Mouse (Mus musculus) CD4-positive, CD25-positive, alpha-beta regulatory T cell, adult 4 months (primary cell): ENCODE data around the gene Pdzd7. TPM values are rescaled to one million over a fixed set of nuclear protein-coding genes. Genes with fewer than 3 reads are reported as not detected.
"Not testable (repeated sequence)": the region's sequence is repeated elsewhere in the genome, so short reads cannot be mapped to it uniquely, and the experiment has no call there.

Experiments
- ATAC-seq: one replicate; pipeline ENCODE4 v1.8.0; 2017
- polyA plus RNA-seq, 2 experiments: library from polyadenylated mRNA; unstranded; fragments of 100-300 nt; shearing (Covaris generic); gene quantifications; one replicate each; pipeline ENCODE4 v1.2.1; 2017

Pdzd7 gene
- polyA plus RNA-seq, 2 experiments from 2014 or later = not detected

DNA sequence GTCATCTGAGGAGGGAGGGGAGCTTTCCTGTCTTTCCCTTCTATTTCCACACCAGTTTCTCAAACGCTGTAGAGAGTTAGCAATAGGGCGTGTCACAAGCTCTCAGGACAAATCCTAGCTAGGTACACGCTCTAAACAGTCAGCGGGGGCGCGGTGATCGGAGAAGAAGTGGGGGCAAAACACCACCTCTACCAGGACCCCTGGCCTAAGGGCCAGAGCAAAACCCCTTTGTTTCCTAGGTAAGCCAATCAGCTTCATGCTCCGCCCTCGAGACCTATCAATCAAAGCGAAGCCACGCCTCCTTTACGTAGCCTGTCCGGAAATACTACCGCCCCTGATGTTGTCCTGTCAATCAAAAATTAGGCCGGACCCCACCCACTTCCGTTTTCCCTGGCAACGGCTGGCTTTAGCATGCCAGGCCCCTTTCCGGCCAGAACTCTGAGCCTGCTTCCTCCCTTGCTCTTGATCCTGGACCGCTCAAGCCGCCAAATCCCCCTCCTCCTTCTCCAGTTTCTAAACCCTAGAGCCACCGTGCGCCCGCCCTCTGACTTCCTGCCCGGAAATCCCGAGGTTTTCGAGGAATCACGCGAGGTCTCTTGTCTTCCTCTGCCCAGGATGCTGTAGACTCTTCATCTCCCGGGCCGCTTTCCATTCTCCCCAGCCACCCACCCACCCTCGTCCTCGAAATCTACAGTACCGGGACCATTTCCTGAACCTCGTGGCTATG, 12.8 kb upstream of the Pdzd7 start:
- peak; percentile 94 for ATAC-seq

DNA sequence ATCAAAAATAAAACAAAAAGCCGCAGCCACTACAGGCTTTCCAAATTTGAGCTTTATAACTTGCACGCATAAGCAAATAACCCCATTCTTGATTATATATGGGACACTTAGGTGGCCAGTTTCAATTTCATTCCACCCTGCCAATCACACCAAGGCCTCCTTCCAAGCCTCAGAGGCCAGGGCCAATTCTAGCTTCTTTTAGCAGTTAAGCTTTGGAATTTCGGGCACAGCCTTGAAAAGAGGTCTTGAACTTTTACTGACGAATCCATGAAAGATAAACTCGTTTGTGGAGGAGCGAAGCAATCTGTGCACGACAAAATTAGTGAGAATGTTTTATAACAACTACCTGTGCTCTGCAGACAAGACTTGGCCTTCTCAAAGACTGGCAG, 12.2 kb upstream of the Pdzd7 start:
- ATAC-seq = no peak

DNA sequence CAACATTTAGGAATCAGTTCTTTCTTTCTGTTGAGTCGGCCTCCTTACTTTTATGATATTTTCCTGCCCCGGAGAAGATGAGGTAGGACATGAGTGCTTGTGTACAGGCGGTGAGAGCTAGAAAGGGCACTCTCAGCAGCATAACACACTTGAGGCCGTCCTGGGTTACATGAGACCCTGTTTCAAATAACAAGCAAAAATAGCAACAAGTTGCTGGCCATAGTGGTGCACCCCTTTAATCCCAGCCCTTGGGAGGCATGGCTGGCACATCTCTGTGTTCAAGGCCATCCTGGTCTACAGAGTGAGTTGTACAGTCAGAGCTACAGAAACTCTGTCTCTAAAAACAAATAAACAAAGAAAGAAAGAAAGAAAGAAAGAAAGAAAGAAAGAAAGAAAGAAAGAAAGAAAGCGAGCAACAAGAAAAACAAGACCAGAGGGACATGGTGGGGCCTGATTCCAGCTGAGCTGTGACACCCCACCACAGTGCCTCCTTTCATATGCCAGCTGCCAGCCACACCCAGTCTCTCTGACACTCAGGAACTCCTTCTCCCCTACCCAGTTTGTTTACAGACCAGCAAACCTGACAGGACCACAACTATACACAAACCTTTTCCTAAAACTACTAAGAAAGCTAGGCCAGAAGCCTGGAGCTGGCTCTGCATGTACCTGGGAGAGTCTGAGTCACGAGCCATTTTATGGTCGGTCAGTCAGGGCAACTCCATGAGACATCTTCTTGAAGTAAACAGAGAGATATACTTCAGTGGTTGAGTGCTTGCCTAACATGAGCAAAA, 11.6 kb upstream of the Pdzd7 start:
- ATAC-seq = no peak

- ATAC-seq = peak; percentile 27
Observed at GRCm38 (mm10) chr19:45056364-45056763, 10.8 kb upstream of the Pdzd7 start.

DNA sequence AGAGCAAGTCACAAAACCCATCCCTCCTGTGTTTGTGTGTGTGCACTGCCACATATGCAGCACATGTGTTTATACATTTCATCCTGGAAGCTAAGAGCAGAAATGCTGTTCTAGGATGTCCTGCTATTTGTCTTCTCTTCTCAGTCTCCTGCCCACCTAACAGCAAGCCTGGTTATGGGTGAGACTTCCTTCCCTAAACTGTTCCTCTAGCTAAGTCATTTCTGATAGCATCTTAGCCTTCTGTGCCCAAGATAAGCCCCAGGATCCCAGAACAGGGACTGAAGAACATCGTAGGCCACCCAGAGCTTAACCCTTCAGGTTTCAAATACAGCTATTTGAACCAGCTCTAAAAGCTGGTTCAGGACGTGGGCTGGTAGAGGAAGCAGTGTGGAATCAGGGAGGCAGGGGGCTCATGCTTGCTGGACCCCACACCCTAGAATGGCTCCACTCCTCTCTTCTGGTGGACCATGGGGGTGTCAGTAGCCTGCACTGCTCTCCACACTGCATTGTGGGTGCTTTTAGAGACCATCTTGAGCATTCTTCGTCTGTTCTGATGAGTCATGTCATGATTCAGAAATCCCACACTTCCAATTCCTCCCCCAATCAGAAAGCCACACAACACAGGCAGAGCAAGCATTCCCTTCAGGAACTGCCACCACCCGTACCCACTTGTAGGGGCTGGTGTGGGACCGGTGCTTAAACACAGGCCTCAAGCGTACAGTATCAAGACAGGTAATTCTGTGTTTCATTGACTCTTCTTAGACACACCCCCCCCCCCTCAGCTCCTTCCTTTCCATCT, 9.6 kb upstream of the Pdzd7 start:
- no peak for ATAC-seq

GRCm38 (mm10) chr19:45053451-45053850, 7.9 kb upstream of the Pdzd7 start:
- ATAC-seq = no peak

GRCm38 (mm10) chr19:45049523-45049922, 4.0 kb upstream of the Pdzd7 start:
- no peak for ATAC-seq

GRCm38 (mm10) chr19:45048644-45049365, 3.3 kb upstream of the Pdzd7 start:
- no peak for ATAC-seq

GRCm38 (mm10) chr19:45047935-45048643, 2.6 kb upstream of the Pdzd7 start:
- ATAC-seq = peak; percentile 78

DNA sequence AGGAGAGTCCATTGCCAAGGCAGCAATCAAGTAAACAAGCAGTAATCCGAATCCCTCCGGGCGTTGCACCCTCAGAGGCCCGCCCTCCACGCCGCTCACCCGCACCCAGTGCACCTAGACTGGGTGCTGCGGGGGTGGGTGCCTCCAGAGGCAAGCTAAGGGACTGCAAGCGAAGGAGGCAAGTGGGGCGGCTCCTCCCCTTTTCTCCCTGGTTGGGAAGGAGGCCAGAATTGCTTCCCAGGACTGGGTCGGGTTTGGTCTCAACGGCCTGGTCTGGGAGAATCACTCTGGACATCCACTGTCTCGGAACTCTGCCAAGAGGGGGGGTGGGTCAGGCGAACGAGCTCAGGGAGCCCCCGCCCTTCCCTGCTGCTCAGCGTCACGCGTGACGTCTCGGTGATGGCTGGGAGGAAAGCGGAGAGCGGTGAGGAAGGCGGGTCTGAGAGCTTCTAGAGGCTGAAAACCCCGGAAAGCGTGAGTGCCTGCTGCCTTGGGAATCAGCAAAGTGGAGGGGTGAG, 2.0 kb upstream of the Pdzd7 start, which contains the start of gene Sfxn3:
Gene Sfxn3 (plus strand): TSS at position 87 of the 518 bp plus-strand sequence.
- peak; percentile 84 for ATAC-seq

GRCm38 (mm10) chr19:45046523-45047321, 1.2 kb upstream of the Pdzd7 start:
- peak; percentile 36 for ATAC-seq

DNA sequence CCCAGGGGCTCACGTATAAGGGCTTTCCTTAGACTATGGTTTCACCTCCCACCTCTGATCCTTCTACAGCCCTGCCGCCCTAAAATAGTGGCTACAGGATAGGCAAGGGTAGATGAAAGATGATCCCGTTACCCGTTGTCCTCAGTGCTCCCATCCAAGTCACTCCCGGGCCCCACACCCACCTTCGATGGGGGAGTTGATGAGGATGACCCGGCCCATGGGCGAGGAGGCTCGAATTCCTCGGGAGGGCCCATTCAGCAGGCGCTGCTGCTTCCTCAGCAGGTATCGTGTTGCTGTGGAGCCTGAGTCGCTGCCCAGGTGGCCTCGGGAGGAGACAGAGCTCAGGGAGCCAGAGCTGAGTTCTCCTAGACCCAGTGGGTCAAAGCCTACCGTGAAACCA, 281 bp downstream of the Pdzd7 start:
- ATAC-seq = no peak

DNA sequence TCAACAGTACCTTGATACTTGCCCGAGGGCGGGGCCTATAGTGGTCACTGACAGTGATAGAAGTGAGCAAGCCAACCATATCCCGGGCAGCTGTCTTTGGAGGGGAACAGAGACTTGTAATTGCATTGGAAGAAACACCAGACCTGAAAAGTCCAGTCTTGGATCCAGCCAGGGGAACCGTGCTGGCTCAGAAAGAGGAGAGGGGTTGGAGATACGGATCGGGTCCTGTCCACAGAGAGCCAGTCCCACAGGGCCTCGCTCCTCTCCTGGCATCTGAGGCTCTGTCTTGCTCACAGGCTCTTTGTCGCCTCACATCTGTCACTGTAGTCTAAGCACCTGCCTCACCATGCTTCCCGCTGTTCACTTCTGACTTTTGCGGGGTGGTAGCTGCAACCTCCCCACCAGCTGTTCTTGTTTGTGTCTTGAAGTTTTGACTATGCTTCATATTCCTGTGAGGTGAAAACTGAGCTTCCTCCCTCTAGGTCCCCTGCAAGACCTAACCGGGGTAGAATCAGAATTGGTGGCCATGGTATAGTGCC, 1.1 kb downstream of the Pdzd7 start:
- ATAC-seq = no peak

DNA sequence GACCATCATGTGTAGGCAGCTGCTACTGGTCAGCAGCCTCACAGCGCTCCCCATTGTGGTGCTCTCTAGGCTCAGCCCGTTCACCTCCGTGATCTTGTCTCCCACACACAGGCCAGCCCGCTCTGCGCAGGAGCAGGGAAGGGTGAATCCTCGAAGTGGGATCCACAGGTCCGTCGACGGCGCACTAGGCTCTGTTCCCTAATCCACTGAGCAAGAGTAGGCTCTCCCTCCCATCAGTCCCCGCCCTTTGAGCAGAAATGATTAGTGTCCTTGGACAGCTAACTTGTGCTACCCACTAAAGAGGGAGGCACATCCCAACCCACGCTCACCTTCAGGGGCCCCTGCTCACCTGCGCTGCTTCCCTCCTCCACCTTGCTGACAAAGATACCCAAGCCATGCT, 5.3 kb downstream of the Pdzd7 start:
- no peak for ATAC-seq

GRCm38 (mm10) chr19:45038198-45038597, 7.3 kb downstream of the Pdzd7 start:
- not testable (repeated sequence) for ATAC-seq

DNA sequence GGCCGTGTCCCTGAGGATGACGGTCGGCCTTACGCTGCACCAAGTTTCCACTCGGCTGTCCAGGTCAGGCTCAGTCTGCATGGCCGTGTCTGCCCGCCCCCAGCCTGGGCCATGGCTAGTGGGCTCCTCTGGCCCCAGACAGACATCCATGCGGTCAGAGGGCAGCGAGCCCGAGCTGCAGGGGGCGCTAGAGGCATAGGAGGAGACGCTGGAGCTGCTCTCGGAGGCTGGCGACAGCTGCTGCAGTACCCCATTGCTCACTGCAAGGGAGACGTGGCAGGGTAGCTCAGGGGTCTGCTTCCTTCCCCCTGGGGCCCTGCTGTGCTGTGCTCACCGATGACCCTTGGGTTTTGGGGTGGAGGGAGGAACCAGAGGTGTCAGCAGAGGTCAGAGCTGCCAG, 8.7 kb downstream of the Pdzd7 start:
- no peak for ATAC-seq

GRCm38 (mm10) chr19:45032570-45033332, 12.8 kb downstream of the Pdzd7 start:
- peak; percentile 66 for ATAC-seq

- ATAC-seq = peak; percentile 68
Observed at GRCm38 (mm10) chr19:45031780-45032179, 13.7 kb downstream of the Pdzd7 start.
